Mouse (Mus musculus): ENCODE results near the gene Thbs2. TPM values are rescaled to one million over a fixed set of nuclear protein-coding genes. Genes with fewer than 3 reads are reported as not detected.
A peak's percentile ranks its signal among the peaks of the same experiment; 100 is the strongest.

The Thbs2 gene
- polyA plus RNA-seq, 1 experiment from 2014 or later = 2.0 TPM

GRCm38 (mm10) chr17:14711784-14712183 lies 17.7 kb upstream of the Thbs2 start:
- H3K27ac ChIP-seq = no peak overlapping the region
- DNase-seq (ENCODE audit: low spot score) = no peak
- WGBS = 90% methylated on average over 3 of the region's 3 CpGs
- no peaks in the 10 kb centered on the region for H3K36me3 ChIP-seq
- no peak overlapping the region for H3K4me3 ChIP-seq
- no peaks in the 10 kb centered on the region for H3K9me3 ChIP-seq (replicated peaks)
- H3K4me1 ChIP-seq = peaks cover 2% of the 10 kb centered on the region; the same call in 1 of the 2 replicates
- no peaks in the 10 kb centered on the region for H3K27me3 ChIP-seq (ENCODE audit: low read depth, poor library complexity, severe bottlenecking)

- WGBS = 95% methylated on average over 3 of the region's 3 CpGs
- Histone ChIP-seq H3K27ac (no peak overlapping the region), H3K4me3 (no peak overlapping the region), H3K27me3 (ENCODE audit: low read depth, poor library complexity, severe bottlenecking) (no peaks in the 10 kb centered on the region), H3K9me3 (replicated peaks) (no peaks in the 10 kb centered on the region), H3K36me3 (no peaks in the 10 kb centered on the region), H3K4me1 (peaks cover 2% of the 10 kb centered on the region; the same call in 1 of the 2 replicates)
- no peak for DNase-seq (ENCODE audit: low spot score)
These were observed 17.0 kb upstream of the Thbs2 start for GRCm38 (mm10) chr17:14711032-14711431.

- WGBS = 91% methylated on average over 4 of the region's 4 CpGs
- Histone ChIP-seq H3K36me3 (no peaks in the 10 kb centered on the region), H3K27me3 (ENCODE audit: low read depth, poor library complexity, severe bottlenecking) (no peaks in the 10 kb centered on the region), H3K4me1 (peaks cover 2% of the 10 kb centered on the region; the same call in 1 of the 2 replicates), H3K27ac (no peak overlapping the region), H3K9me3 (replicated peaks) (no peaks in the 10 kb centered on the region), H3K4me3 (no peak overlapping the region)
- DNase-seq (ENCODE audit: low spot score) = no peak
These were observed 12.0 kb upstream of the Thbs2 start for GRCm38 (mm10) chr17:14706066-14706465.

- Histone ChIP-seq H3K4me1 (peaks cover 7% of the 10 kb centered on the region), H3K4me3 (no peak overlapping the region), H3K27me3 (ENCODE audit: low read depth, poor library complexity, severe bottlenecking) (no peaks in the 10 kb centered on the region), H3K36me3 (no peaks in the 10 kb centered on the region), H3K27ac (no peak overlapping the region), H3K9me3 (replicated peaks) (no peaks in the 10 kb centered on the region)
- WGBS = 89% methylated on average over 2 of the region's 2 CpGs
- DNase-seq (ENCODE audit: low spot score) = no peak
These were observed 11.4 kb upstream of the Thbs2 start for GRCm38 (mm10) chr17:14705466-14705865.

GRCm38 (mm10) chr17:14703771-14704170 lies 9.7 kb upstream of the Thbs2 start:
- Histone ChIP-seq H3K27me3 (ENCODE audit: low read depth, poor library complexity, severe bottlenecking) (no peaks in the 10 kb centered on the region), H3K27ac (no peak overlapping the region; the same call in 1 of the 2 replicates), H3K9me3 (replicated peaks) (no peaks in the 10 kb centered on the region), H3K4me3 (no peak overlapping the region), H3K4me1 (peaks cover 14% of the 10 kb centered on the region), H3K36me3 (no peaks in the 10 kb centered on the region)
- 90% methylated on average over 6 of the region's 6 CpGs for WGBS
- DNase-seq (ENCODE audit: low spot score) = no peak

GRCm38 (mm10) chr17:14703268-14703667 lies 9.2 kb upstream of the Thbs2 start:
- no peaks in the 10 kb centered on the region for H3K9me3 ChIP-seq (replicated peaks)
- DNase-seq (ENCODE audit: low spot score) = no peak

GRCm38 (mm10) chr17:14702701-14703100 lies 8.7 kb upstream of the Thbs2 start:
- Histone ChIP-seq H3K4me3 (no peak overlapping the region), H3K27me3 (ENCODE audit: low read depth, poor library complexity, severe bottlenecking) (no peaks in the 10 kb centered on the region), H3K27ac (no peak overlapping the region), H3K9me3 (replicated peaks) (no peaks in the 10 kb centered on the region), H3K36me3 (no peaks in the 10 kb centered on the region), H3K4me1 (peaks cover 14% of the 10 kb centered on the region)
- DNase-seq (ENCODE audit: low spot score) = no peak
- 65% methylated on average over 3 of the region's 3 CpGs for whole genome bisulfite sequencing

More at GRCm38 (mm10) chr17:14703268-14703667, 9.2 kb upstream of the Thbs2 start:
- Histone ChIP-seq H3K27me3 (ENCODE audit: low read depth, poor library complexity, severe bottlenecking) (no peaks in the 10 kb centered on the region), H3K4me3 (no peak overlapping the region), H3K27ac (no peak overlapping the region), H3K4me1 (peaks cover 14% of the 10 kb centered on the region), H3K36me3 (no peaks in the 10 kb centered on the region)
- 71% methylated on average over 4 of the region's 4 CpGs for WGBS

- Histone ChIP-seq H3K4me1 (peaks cover 11% of the 10 kb centered on the region), H3K27me3 (ENCODE audit: low read depth, poor library complexity, severe bottlenecking) (no peaks in the 10 kb centered on the region), H3K4me3 (no peak overlapping the region), H3K36me3 (no peaks in the 10 kb centered on the region), H3K27ac (no peak overlapping the region), H3K9me3 (replicated peaks) (no peaks in the 10 kb centered on the region)
- DNase-seq (ENCODE audit: low spot score) = no peak
- 73% methylated on average over 2 of the region's 2 CpGs for WGBS
These were observed 7.9 kb upstream of the Thbs2 start for GRCm38 (mm10) chr17:14701891-14702290.

- WGBS = 35% methylated on average over 5 of the region's 5 CpGs
These were observed 6.2 kb upstream of the Thbs2 start for GRCm38 (mm10) chr17:14700204-14700603.

GRCm38 (mm10) chr17:14698188-14698587 lies 4.2 kb upstream of the Thbs2 start:
- Histone ChIP-seq H3K27me3 (ENCODE audit: low read depth, poor library complexity, severe bottlenecking) (0 out of 2 replicates have a peak, but pooled peaks cover under 1% of the 10 kb centered on the region), H3K36me3 (no peaks in the 10 kb centered on the region), H3K9me3 (replicated peaks) (no peaks in the 10 kb centered on the region), H3K4me1 (peaks cover 27% of the 10 kb centered on the region), H3K4me3 (no peak overlapping the region), H3K27ac (no peak overlapping the region)
- WGBS = 70% methylated on average over 6 of the region's 6 CpGs
- no peak for DNase-seq (ENCODE audit: low spot score)

More at GRCm38 (mm10) chr17:14700204-14700603, 6.2 kb upstream of the Thbs2 start:
- H3K36me3 ChIP-seq = no peaks in the 10 kb centered on the region
- peak; percentile 49 for DNase-seq (ENCODE audit: low spot score)
- H3K27me3 ChIP-seq (ENCODE audit: low read depth, poor library complexity, severe bottlenecking) = no peaks in the 10 kb centered on the region
- no peak overlapping the region for H3K4me3 ChIP-seq
- H3K27ac ChIP-seq = peak overlapping the region; percentile 67
- H3K9me3 ChIP-seq (replicated peaks) = no peaks in the 10 kb centered on the region
- peaks cover 11% of the 10 kb centered on the region for H3K4me1 ChIP-seq

- DNase-seq (ENCODE audit: low spot score) = no peak
- H3K27ac ChIP-seq = no peak overlapping the region
- H3K4me1 ChIP-seq = peaks cover 29% of the 10 kb centered on the region
- H3K36me3 ChIP-seq = no peaks in the 10 kb centered on the region
- no peaks in the 10 kb centered on the region for H3K9me3 ChIP-seq (replicated peaks)
- H3K27me3 ChIP-seq (ENCODE audit: low read depth, poor library complexity, severe bottlenecking) = 0 out of 2 replicates have a peak, but pooled peaks cover 7% of the 10 kb centered on the region
- 88% methylated on average over 6 of the region's 6 CpGs for WGBS
- no peak overlapping the region for H3K4me3 ChIP-seq
These were observed 3.1 kb upstream of the Thbs2 start for GRCm38 (mm10) chr17:14697096-14697495.

GRCm38 (mm10) chr17:14696281-14696795 lies 2.3 kb upstream of the Thbs2 start:
- DNase-seq (ENCODE audit: low spot score) = no peak

GRCm38 (mm10) chr17:14693048-14693993 lies 714 bp downstream of the Thbs2 start:
- H3K36me3 ChIP-seq = no peaks in the 10 kb centered on the region
- 0 out of 2 replicates have a peak, but pooled peaks cover 7% of the 10 kb centered on the region for H3K27me3 ChIP-seq (ENCODE audit: low read depth, poor library complexity, severe bottlenecking)
- no peaks in the 10 kb centered on the region for H3K9me3 ChIP-seq (replicated peaks)
- 7% methylated on average over 9 of the region's 9 CpGs for WGBS
- DNase-seq (ENCODE audit: low spot score) = no peak
- peaks cover 18% of the 10 kb centered on the region for H3K4me1 ChIP-seq
- H3K4me3 ChIP-seq = peak overlapping the region; percentile 44
- H3K27ac ChIP-seq = peak overlapping the region; percentile 66

More at GRCm38 (mm10) chr17:14696281-14696795, 2.3 kb upstream of the Thbs2 start:
- 92% methylated on average over 6 of the region's 6 CpGs for WGBS
- no peak overlapping the region for H3K4me3 ChIP-seq
- 0 out of 2 replicates have a peak, but pooled peaks cover 7% of the 10 kb centered on the region for H3K27me3 ChIP-seq (ENCODE audit: low read depth, poor library complexity, severe bottlenecking)
- no peak overlapping the region for H3K27ac ChIP-seq
- no peaks in the 10 kb centered on the region for H3K9me3 ChIP-seq (replicated peaks)
- no peaks in the 10 kb centered on the region for H3K36me3 ChIP-seq
- H3K4me1 ChIP-seq = peaks cover 29% of the 10 kb centered on the region
